Mouse (Mus musculus): Measurements from ENCODE around the gene Iqch.

The Iqch gene

GRCm38 (mm10) chr9:63377270-63378142 is 224.8 kb downstream of the Iqch start, which contains the start of gene Map2k5:
Gene Map2k5, minus strand, starts transcription at chr9:63377902.
- DNase-seq (ENCODE audit: low read depth, low spot score), result peak; percentile 93

- DNase-seq (ENCODE audit: low read depth, low spot score), result no peak
Measured at GRCm38 (mm10) chr9:63373315-63373714, 229.0 kb downstream of the Iqch start.

DNA sequence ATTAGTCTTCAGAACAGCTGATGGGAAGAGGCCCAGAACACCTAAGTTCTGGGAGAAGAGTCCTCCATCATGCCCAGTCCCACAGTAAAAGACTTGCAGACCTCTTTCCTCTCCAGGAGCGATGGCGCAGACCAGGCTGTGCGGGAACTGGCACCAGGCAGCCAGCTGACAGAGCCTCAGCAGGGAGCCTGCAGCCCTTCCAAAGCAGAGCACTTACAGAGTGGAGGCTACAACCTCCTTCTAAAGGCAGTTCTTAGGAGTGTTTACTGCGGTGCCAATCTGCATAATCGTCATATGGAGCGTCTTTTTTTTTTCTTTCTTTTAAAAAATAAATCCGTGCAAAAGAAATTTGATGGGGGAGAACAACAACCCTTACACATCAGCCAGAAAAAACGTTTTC is 229.8 kb downstream of the Iqch start:
- no peak for DNase-seq (ENCODE audit: low read depth, low spot score)

Measured in CD4-positive, CD25-positive, alpha-beta regulatory T cell, adult 2 months (primary cell).